Mouse (Mus musculus) bone marrow macrophage, adult 2 months (primary cell): ENCODE results near the gene Rab37. TPM values are rescaled to one million over a fixed set of nuclear protein-coding genes. Genes with fewer than 3 reads are reported as not detected.

Experiments used
- H3K27ac ChIP-seq: 2 replicates; pipeline ENCODE4 v1.5.1; 2012; ENCODE audit warnings: low read depth, low read length; ENCODE audit not compliant: insufficient read depth
- H3K4me1 ChIP-seq: 2 replicates; pipeline ENCODE4 v1.6.1; 2012; ENCODE audit warnings: low read length; ENCODE audit not compliant: control insufficient read depth, insufficient read depth
- H3K4me3 ChIP-seq: 2 replicates; pipeline ENCODE4 v1.5.1; 2012; ENCODE audit warnings: mild to moderate bottlenecking, low read length, moderate library complexity; ENCODE audit not compliant: insufficient read depth
- CTCF ChIP-seq: IDR thresholded peaks from 2 replicates; pipeline ENCODE4 v1.5.1; 2012; ENCODE audit warnings: low read depth, mild to moderate bottlenecking, low read length, moderate library complexity
- POLR2A ChIP-seq: IDR thresholded peaks from 2 replicates; pipeline ENCODE4 v1.6.1; 2012; ENCODE audit warnings: mild to moderate bottlenecking, low read depth, low read length, borderline replicate concordance
- polyA plus RNA-seq: library from polyadenylated mRNA; stranded (reverse); fragments of >200 nt; gene quantifications from 2 replicates; pipeline ENCODE4 v1.2.4, GENCODE M21; 2012; ENCODE audit not compliant: missing spikeins, insufficient read depth, insufficient read length

The Rab37 gene
- polyA plus RNA-seq, 1 experiment: not detected

DNA sequence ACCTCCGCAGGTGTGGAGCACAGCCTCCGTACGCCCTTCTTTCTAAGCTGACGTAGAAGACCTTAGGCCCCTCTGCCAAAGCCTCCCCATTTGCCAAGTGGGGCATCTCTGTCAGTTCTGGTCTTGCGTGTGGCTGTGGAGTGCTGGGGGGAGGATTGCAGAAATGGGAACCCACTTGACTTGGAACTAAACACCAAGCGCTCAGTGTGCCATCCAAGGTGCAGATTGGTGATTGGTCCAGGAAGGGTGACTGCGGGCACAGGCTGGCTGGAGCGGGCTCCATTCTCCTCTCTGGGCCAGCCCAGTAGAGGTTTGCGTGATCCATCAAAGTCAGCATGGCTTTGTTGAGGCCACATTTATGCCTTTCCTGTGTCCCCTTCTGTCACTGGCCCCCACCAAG, 111.5 kb downstream of the Rab37 start:
- no peak for TF ChIP-seq CTCF
- no peak for TF ChIP-seq POLR2A
- no peak overlapping the region for H3K27ac ChIP-seq

DNA sequence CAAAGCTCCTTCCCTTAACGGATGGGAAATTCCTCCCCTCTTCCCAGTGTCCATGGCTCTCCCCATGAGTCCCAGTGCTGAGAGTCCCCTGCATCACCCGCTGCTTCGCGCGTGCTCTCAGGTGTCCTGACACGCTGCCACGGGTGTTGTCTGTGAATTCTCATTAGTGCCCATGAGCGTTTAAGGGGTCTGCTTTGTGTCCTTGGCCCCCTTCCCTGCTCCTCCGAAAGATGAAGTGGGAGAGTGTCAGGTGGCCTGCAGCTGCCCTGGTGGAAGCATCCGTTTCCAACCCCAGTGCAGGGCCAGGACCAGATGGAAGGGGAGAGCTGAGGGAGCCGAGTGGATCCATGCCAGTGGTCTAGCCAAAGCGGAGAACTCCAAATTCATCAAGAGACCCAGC, 116.9 kb downstream of the Rab37 start:
- H3K4me3 ChIP-seq: no peak overlapping the region

More for the DNA sequence above, 111.5 kb downstream of the Rab37 start:
- no peak overlapping the region for H3K4me3 ChIP-seq
- peaks cover 21% of the 10 kb centered on the region for H3K4me1 ChIP-seq

DNA sequence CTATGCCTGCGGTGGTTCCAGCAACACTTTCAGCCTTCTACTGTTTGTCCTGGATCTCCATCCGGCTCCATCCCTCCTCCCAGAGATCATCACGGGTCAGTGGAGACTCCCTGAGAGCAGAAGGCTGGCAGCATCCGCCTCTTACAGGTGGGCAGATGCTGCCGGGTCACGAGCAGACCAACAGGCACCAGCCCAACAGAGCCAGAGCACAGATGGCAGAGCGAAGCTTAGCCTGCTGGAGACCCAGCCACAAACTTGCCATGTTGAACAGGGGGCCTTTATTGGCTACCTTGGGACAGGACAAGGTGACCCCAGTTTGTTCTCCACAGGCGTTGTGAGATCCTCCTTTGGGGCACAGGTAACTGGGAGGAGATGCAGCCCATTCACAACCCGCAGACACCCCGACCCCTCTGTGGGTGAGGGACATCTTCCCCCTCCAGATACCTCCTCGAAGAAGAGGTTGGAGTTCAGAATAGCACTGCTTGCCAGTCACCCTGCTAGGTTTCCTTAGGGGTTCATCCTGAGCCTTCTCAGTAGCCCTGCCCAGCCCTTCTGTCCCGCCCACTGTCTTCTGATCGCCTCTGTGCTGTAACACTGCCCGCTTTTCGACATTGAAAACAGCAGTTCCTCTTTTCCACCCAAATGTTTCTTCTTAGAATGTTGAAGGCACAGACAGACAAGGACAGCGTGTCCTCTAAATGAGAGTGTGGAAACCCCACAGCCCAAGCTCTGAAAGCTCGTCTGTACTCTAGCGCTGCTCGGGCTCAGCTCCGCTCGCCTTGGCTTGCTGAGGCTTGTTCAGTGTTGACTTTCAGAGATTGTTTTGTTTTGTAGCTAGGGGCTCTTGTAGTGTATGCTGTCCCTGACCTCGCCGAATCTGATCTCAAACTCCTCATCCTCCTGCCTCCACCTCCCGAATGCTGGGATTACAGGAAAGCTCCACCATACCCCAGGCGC, 117.8 kb downstream of the Rab37 start:
- H3K27ac ChIP-seq: peak overlapping the region; percentile 63
- no peak overlapping the region for H3K4me3 ChIP-seq
- TF ChIP-seq POLR2A: no peak
- no peak for TF ChIP-seq CTCF
- peaks cover 13% of the 10 kb centered on the region for H3K4me1 ChIP-seq

More for the DNA sequence above, 116.9 kb downstream of the Rab37 start:
- Histone ChIP-seq H3K27ac (no peak overlapping the region), H3K4me1 (peaks cover 13% of the 10 kb centered on the region)
- no peak for TF ChIP-seq POLR2A
- TF ChIP-seq CTCF: no peak

- TF ChIP-seq POLR2A (no peak), CTCF (no peak)
- H3K4me1 ChIP-seq: peaks cover 13% of the 10 kb centered on the region
- no peak overlapping the region for H3K4me3 ChIP-seq
- peak overlapping the region; percentile 63 for H3K27ac ChIP-seq
Measured at GRCm38 (mm10) chr11:115209958-115210357, 118.7 kb downstream of the Rab37 start.

Other genes starting within 250 kb of the Rab37 start
- 35.4 and 38.0 TPM in 2 replicates for gene Gprc5c, start 240.3 kb upstream of the Rab37 start, polyA plus RNA-seq
- gene Cd300a, start 201.4 kb upstream of the Rab37 start, polyA plus RNA-seq: 202 and 239 TPM in 2 replicates
- 194 and 220 TPM in 2 replicates for gene Cd300lb, start 157.0 kb upstream of the Rab37 start, polyA plus RNA-seq
- 1.5 and 1.7 TPM in 2 replicates for gene Cd300c, start 122.3 kb upstream of the Rab37 start, polyA plus RNA-seq
- 112 and 116 TPM in 2 replicates for gene Cd300ld, start 101.5 kb upstream of the Rab37 start, polyA plus RNA-seq
- 447 and 482 TPM in 2 replicates for gene Cd300c2, start 89.6 kb upstream of the Rab37 start, polyA plus RNA-seq
- gene Cd300ld2, start 75.2 kb upstream of the Rab37 start, polyA plus RNA-seq: 3.4 and 5.1 TPM in 2 replicates
- 28.8 and 32.2 TPM in 2 replicates for gene Cd300ld4, start 64.4 kb upstream of the Rab37 start, polyA plus RNA-seq
- 16.3 and 17.2 TPM in 2 replicates for gene Cd300ld5, start 53.7 kb upstream of the Rab37 start, polyA plus RNA-seq
- gene Cd300ld3, start 43.0 kb upstream of the Rab37 start, polyA plus RNA-seq: 542 and 670 TPM in 2 replicates
- 10.0 and 11.1 TPM in 2 replicates for gene Cd300e, start 29.3 kb upstream of the Rab37 start, polyA plus RNA-seq
- gene Cd300lf, start 42.6 kb downstream of the Rab37 start, polyA plus RNA-seq: 1.9 and 2.9 TPM in 2 replicates
- gene Slc9a3r1, start 71.9 kb downstream of the Rab37 start, polyA plus RNA-seq: 76.2 and 78.8 TPM in 2 replicates
- gene Tmem104, start 96.1 kb downstream of the Rab37 start, polyA plus RNA-seq: 40.2 and 42.7 TPM in 2 replicates
- gene Nat9, start 96.4 kb downstream of the Rab37 start, polyA plus RNA-seq: 23.5 and 24.0 TPM in 2 replicates
- not detected in 2 replicates for gene Grin2c, start 175.8 kb downstream of the Rab37 start, polyA plus RNA-seq
- gene Fdxr, start 185.6 kb downstream of the Rab37 start, polyA plus RNA-seq: 7.8 and 9.6 TPM in 2 replicates
- 1.5 and 1.9 TPM in 2 replicates for gene Fads6, start 206.2 kb downstream of the Rab37 start, polyA plus RNA-seq
- not detected in 2 replicates for gene Otop2, start 215.7 kb downstream of the Rab37 start, polyA plus RNA-seq
- not detected in 2 replicates for gene Ush1g, start 230.6 kb downstream of the Rab37 start, polyA plus RNA-seq
- gene Otop3, start 243.3 kb downstream of the Rab37 start, polyA plus RNA-seq: not detected in 2 replicates